Mouse (Mus musculus) naive thymus-derived CD4-positive, alpha-beta T cell, adult 5 months (primary cell): ENCODE data around the gene Olfr116. TPM values are rescaled to one million over a fixed set of nuclear protein-coding genes. Genes with fewer than 3 reads are reported as not detected.

Experiments
- polyA plus RNA-seq: library from polyadenylated mRNA; unstranded; fragments of 100-300 nt; shearing (Covaris generic); gene quantifications from one replicate; pipeline ENCODE4 v1.2.1, GENCODE M21; 2017

Olfr116 gene
- polyA plus RNA-seq, result not detected

GRCm38 (mm10) chr17:37627009-37627408, at the start of gene Olfr116, which contains the start of gene Olfr115:
Gene Olfr116, minus strand, starts transcription at chr17:37627199.
Gene Olfr115, minus strand, starts transcription at chr17:37627109.

GRCm38 (mm10) chr17:37666688-37667087, 39.7 kb upstream of the Olfr116 start, which contains the start of gene Olfr118:
Gene Olfr118, plus strand, starts transcription at chr17:37666988.

GRCm38 (mm10) chr17:37663682-37664081, 36.7 kb upstream of the Olfr116 start, which contains the start of gene Olfr117:
Gene Olfr117, minus strand, starts transcription at chr17:37663782.

GRCm38 (mm10) chr17:37592643-37593042, 34.4 kb downstream of the Olfr116 start, which contains the start of gene Olfr114:
Gene Olfr114, minus strand, starts transcription at chr17:37592743.

GRCm38 (mm10) chr17:37577563-37577962, 49.4 kb downstream of the Olfr116 start, which contains the start of gene Olfr113:
Gene Olfr113, minus strand, starts transcription at chr17:37577663.

Other genes with a start within 250 kb of the Olfr116 start
- gene Olfr105-ps, start 248.2 kb downstream of the Olfr116 start, polyA plus RNA-seq, result not detected
- gene Olfr106-ps, start 236.8 kb downstream of the Olfr116 start, polyA plus RNA-seq, result not detected
- 0.12 TPM for gene Olfr107, start 228.0 kb downstream of the Olfr116 start, polyA plus RNA-seq
- not detected for gene Olfr108, start 181.7 kb downstream of the Olfr116 start, polyA plus RNA-seq
- gene Olfr109, start 168.3 kb downstream of the Olfr116 start, polyA plus RNA-seq, result not detected
- gene H2-M2, start 143.6 kb downstream of the Olfr116 start, polyA plus RNA-seq, result not detected
- gene Olfr110, start 134.7 kb downstream of the Olfr116 start, polyA plus RNA-seq, result not detected
- gene Olfr111, start 119.2 kb downstream of the Olfr116 start, polyA plus RNA-seq, result not detected
- gene Olfr112, start 57.7 kb downstream of the Olfr116 start, polyA plus RNA-seq, result not detected
- gene Olfr113, start 49.5 kb downstream of the Olfr116 start, polyA plus RNA-seq, result not detected
- gene Olfr114, start 34.5 kb downstream of the Olfr116 start, polyA plus RNA-seq, result not detected
- gene Olfr115, start 90 bp downstream of the Olfr116 start, polyA plus RNA-seq, result not detected
- gene Olfr117, start 36.6 kb upstream of the Olfr116 start, polyA plus RNA-seq, result not detected
- gene Olfr118, start 39.8 kb upstream of the Olfr116 start, polyA plus RNA-seq, result 0.46 TPM
- not detected for gene Olfr119, start 69.4 kb upstream of the Olfr116 start, polyA plus RNA-seq
- not detected for gene Olfr120, start 94.6 kb upstream of the Olfr116 start, polyA plus RNA-seq
- gene Olfr121, start 121.7 kb upstream of the Olfr116 start, polyA plus RNA-seq, result not detected
- gene Olfr122, start 141.4 kb upstream of the Olfr116 start, polyA plus RNA-seq, result not detected
- gene Olfr123, start 166.3 kb upstream of the Olfr116 start, polyA plus RNA-seq, result not detected
- not detected for gene Olfr124, start 172.7 kb upstream of the Olfr116 start, polyA plus RNA-seq
- not detected for gene Olfr125, start 205.8 kb upstream of the Olfr116 start, polyA plus RNA-seq
- not detected for gene Olfr126, start 220.3 kb upstream of the Olfr116 start, polyA plus RNA-seq